Mouse (Mus musculus): ENCODE measurements at regions not wholly inside any gene's neighbourhood (a gene's known extent, or its start where the extent isn't known, plus 50 kb on each side); places are given as distances from the start of the nearest gene placed in this dataset.
A peak's percentile ranks its signal among the peaks of the same experiment; 100 is the strongest.

- peaks cover 65% of the 10 kb centered on the region for H3K27me3 ChIP-seq (ENCODE audit: insufficient read depth, low read length)
- peaks cover 15% of the 10 kb centered on the region for H3K4me1 ChIP-seq (replicated peaks; ENCODE audit: low read depth, low read length)
- no peaks in the 10 kb centered on the region for H3K36me3 ChIP-seq (ENCODE audit: insufficient read depth, low read length)
- TF ChIP-seq NANOG (IDR thresholded peaks at IDR 0.05; ENCODE audit: borderline replicate concordance, low read length), result no peak
- no peak for TF ChIP-seq CTCF (conservative IDR thresholded peaks at IDR 0.05; ENCODE audit: low read length)
- no peak for TF ChIP-seq POU5F1 (IDR thresholded peaks at IDR 0.05; ENCODE audit: borderline replicate concordance, low read length)
- H3K4me3 ChIP-seq (replicated peaks; ENCODE audit: low read length), result no peak overlapping the region
- no peaks in the 10 kb centered on the region for H3K9me3 ChIP-seq (ENCODE audit: low read length)
Measured at GRCm38 (mm10) chr11:24301201-24301600, 223.3 kb downstream of the Bcl11a start.

- H3K36me3 ChIP-seq (ENCODE audit: insufficient read depth, low read length), result no peaks in the 10 kb centered on the region
- H3K4me1 ChIP-seq (replicated peaks; ENCODE audit: low read depth, low read length), result peaks cover 32% of the 10 kb centered on the region
- peaks cover 65% of the 10 kb centered on the region for H3K27me3 ChIP-seq (ENCODE audit: insufficient read depth, low read length)
- peak overlapping the region; percentile 63 for H3K4me3 ChIP-seq (replicated peaks; ENCODE audit: low read length)
- no peaks in the 10 kb centered on the region for H3K9me3 ChIP-seq (ENCODE audit: low read length)
- no peak for TF ChIP-seq NANOG (IDR thresholded peaks at IDR 0.05; ENCODE audit: borderline replicate concordance, low read length)
- no peak for TF ChIP-seq CTCF (conservative IDR thresholded peaks at IDR 0.05; ENCODE audit: low read length)
- no peak for TF ChIP-seq POU5F1 (IDR thresholded peaks at IDR 0.05; ENCODE audit: borderline replicate concordance, low read length)
Measured at GRCm38 (mm10) chr11:24305145-24305553, 227.3 kb downstream of the Bcl11a start.

DNA sequence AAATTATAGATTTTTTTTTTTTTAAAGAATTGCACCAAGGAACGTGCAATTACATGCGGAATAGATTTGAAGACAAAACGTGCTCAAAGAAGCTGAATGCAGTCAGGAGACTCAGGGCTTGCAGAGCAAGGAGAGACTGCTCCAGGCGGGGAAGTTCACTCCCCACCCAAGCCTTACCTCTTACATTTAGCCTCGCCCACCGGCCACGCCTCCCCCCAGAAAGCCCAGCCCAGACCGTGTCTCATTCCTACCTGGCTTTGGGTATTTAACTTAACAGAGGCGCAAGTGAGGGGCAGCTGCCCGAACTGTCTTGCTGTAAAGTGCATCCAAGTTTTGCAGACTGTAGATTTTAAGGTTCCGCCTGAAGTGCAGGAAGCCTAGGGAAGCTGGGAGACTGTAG, 227.8 kb downstream of the Bcl11a start:
- no peaks in the 10 kb centered on the region for H3K36me3 ChIP-seq (ENCODE audit: insufficient read depth, low read length)
- peak overlapping the region; percentile 63 for H3K4me3 ChIP-seq (replicated peaks; ENCODE audit: low read length)
- TF ChIP-seq NANOG (IDR thresholded peaks at IDR 0.05; ENCODE audit: borderline replicate concordance, low read length) (no peak), POU5F1 (IDR thresholded peaks at IDR 0.05; ENCODE audit: borderline replicate concordance, low read length) (no peak), CTCF (conservative IDR thresholded peaks at IDR 0.05; ENCODE audit: low read length) (no peak)
- H3K4me1 ChIP-seq (replicated peaks; ENCODE audit: low read depth, low read length), result peaks cover 32% of the 10 kb centered on the region
- H3K9me3 ChIP-seq (ENCODE audit: low read length), result 0 out of 2 replicates have a peak, but pooled peaks cover 4% of the 10 kb centered on the region
- H3K27me3 ChIP-seq (ENCODE audit: insufficient read depth, low read length), result peaks cover 59% of the 10 kb centered on the region

- 0 out of 2 replicates have a peak, but pooled peaks cover 4% of the 10 kb centered on the region for H3K9me3 ChIP-seq (ENCODE audit: low read length)
- H3K27me3 ChIP-seq (ENCODE audit: insufficient read depth, low read length), result peaks cover 59% of the 10 kb centered on the region
- no peaks in the 10 kb centered on the region for H3K36me3 ChIP-seq (ENCODE audit: insufficient read depth, low read length)
- peaks cover 32% of the 10 kb centered on the region for H3K4me1 ChIP-seq (replicated peaks; ENCODE audit: low read depth, low read length)
- H3K4me3 ChIP-seq (replicated peaks; ENCODE audit: low read length), result peak overlapping the region; percentile 63; the same call in 1 of the 2 replicates
- TF ChIP-seq POU5F1 (IDR thresholded peaks at IDR 0.05; ENCODE audit: borderline replicate concordance, low read length), result no peak
- TF ChIP-seq CTCF (conservative IDR thresholded peaks at IDR 0.05; ENCODE audit: low read length), result no peak
- TF ChIP-seq NANOG (IDR thresholded peaks at IDR 0.05; ENCODE audit: borderline replicate concordance, low read length), result no peak
Measured at GRCm38 (mm10) chr11:24306101-24306500, 228.2 kb downstream of the Bcl11a start.

DNA sequence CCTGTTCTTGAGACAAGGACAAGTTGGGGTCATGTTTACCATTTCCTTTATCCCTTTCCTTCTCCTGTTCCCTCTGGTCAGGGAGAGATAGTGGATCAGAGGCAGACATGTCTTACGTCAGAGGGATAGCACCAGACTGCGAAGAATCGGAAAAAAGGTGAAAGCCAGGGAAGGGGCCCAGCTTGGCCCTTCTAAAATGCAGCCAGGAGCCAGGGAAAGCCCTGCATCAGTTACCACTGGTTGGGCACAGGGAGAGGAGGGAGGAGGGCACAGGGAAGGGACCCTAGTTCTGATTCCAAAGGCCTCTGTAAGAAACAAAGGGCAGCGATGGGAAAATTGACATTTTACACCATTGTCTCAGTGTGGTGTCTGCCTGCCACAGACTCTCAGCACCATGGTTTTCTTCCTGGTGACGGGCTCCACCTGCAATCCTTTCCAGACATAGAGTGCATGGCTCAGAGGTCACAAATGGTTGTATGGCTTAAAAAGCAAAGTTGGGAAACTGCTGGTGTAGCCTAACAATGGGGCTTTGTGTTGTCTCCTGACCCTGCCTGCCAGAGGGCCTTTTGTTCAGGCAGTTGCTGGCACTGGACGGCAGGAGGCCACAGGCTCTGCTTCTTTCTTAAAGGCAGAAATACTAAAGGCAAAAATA, 229.9 kb downstream of the Bcl11a start:
- TF ChIP-seq CTCF (conservative IDR thresholded peaks at IDR 0.05; ENCODE audit: low read length) (no peak), NANOG (IDR thresholded peaks at IDR 0.05; ENCODE audit: borderline replicate concordance, low read length) (no peak), POU5F1 (IDR thresholded peaks at IDR 0.05; ENCODE audit: borderline replicate concordance, low read length) (no peak)
- H3K27me3 ChIP-seq (ENCODE audit: insufficient read depth, low read length), result peaks cover 48% of the 10 kb centered on the region
- no peaks in the 10 kb centered on the region for H3K36me3 ChIP-seq (ENCODE audit: insufficient read depth, low read length)
- no peak overlapping the region for H3K4me3 ChIP-seq (replicated peaks; ENCODE audit: low read length)
- H3K4me1 ChIP-seq (replicated peaks; ENCODE audit: low read depth, low read length), result peaks cover 32% of the 10 kb centered on the region
- 0 out of 2 replicates have a peak, but pooled peaks cover 4% of the 10 kb centered on the region for H3K9me3 ChIP-seq (ENCODE audit: low read length)

GRCm38 (mm10) chr11:24308253-24308633, 230.4 kb downstream of the Bcl11a start:
- Histone ChIP-seq H3K27me3 (ENCODE audit: insufficient read depth, low read length) (peaks cover 46% of the 10 kb centered on the region), H3K4me1 (replicated peaks; ENCODE audit: low read depth, low read length) (peaks cover 32% of the 10 kb centered on the region), H3K4me3 (replicated peaks; ENCODE audit: low read length) (no peak overlapping the region), H3K9me3 (ENCODE audit: low read length) (0 out of 2 replicates have a peak, but pooled peaks cover 4% of the 10 kb centered on the region), H3K36me3 (ENCODE audit: insufficient read depth, low read length) (no peaks in the 10 kb centered on the region)
- TF ChIP-seq CTCF (conservative IDR thresholded peaks at IDR 0.05; ENCODE audit: low read length) (no peak), POU5F1 (IDR thresholded peaks at IDR 0.05; ENCODE audit: borderline replicate concordance, low read length) (no peak), NANOG (IDR thresholded peaks at IDR 0.05; ENCODE audit: borderline replicate concordance, low read length) (no peak)

DNA sequence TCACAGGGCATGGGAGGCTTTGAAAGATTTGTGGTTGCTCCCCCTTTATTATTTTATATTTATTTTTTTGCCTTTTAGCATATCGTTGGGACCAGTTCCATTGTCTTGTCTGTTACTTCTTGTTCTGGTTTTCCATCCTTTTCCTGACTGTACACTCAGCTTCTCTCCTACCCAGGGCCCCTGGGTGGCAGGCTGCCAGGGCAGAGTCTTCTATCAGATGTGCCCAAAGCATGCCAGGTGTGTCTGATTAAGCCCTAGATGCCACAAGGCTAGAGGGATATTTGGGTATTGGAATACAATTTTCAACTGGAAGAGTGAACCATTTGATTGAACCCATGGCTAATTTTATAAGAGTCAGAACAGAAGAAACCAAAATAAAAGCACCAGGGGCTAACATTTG, 236.2 kb downstream of the Bcl11a start:
- no peak for TF ChIP-seq POU5F1 (IDR thresholded peaks at IDR 0.05; ENCODE audit: borderline replicate concordance, low read length)
- no peak for TF ChIP-seq CTCF (conservative IDR thresholded peaks at IDR 0.05; ENCODE audit: low read length)
- no peak for TF ChIP-seq NANOG (IDR thresholded peaks at IDR 0.05; ENCODE audit: borderline replicate concordance, low read length)
- Histone ChIP-seq H3K9me3 (ENCODE audit: low read length) (0 out of 2 replicates have a peak, but pooled peaks cover 4% of the 10 kb centered on the region), H3K4me3 (replicated peaks; ENCODE audit: low read length) (no peak overlapping the region), H3K4me1 (replicated peaks; ENCODE audit: low read depth, low read length) (no peaks in the 10 kb centered on the region), H3K36me3 (ENCODE audit: insufficient read depth, low read length) (no peaks in the 10 kb centered on the region), H3K27me3 (ENCODE audit: insufficient read depth, low read length) (peaks cover 3% of the 10 kb centered on the region; the same call in 1 of the 2 replicates)

DNA sequence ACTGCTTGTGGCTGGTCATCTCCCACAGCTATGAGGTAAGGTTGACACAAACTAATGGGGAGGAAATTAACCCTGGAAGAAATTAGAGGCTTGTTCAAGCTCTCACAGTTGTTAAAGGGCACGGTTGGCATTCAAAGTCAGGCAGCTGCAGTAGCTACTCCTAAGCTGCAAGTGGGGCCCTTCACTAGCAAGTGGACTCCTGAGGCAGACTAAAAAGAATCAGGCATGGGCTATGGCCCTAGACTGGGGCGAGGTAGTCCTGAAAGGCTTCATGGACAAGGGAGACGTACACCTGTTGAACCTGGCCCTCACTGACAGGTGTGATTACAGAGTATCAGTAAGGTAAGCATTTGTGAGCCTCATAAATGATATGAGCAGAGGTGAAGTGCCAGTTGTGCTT, 237.7 kb downstream of the Bcl11a start:
- Histone ChIP-seq H3K27me3 (ENCODE audit: insufficient read depth, low read length) (peaks cover 3% of the 10 kb centered on the region; the same call in 1 of the 2 replicates), H3K4me1 (replicated peaks; ENCODE audit: low read depth, low read length) (no peaks in the 10 kb centered on the region), H3K36me3 (ENCODE audit: insufficient read depth, low read length) (no peaks in the 10 kb centered on the region), H3K4me3 (replicated peaks; ENCODE audit: low read length) (no peak overlapping the region), H3K9me3 (ENCODE audit: low read length) (0 out of 2 replicates have a peak, but pooled peaks cover under 1% of the 10 kb centered on the region)
- TF ChIP-seq CTCF (conservative IDR thresholded peaks at IDR 0.05; ENCODE audit: low read length) (no peak), POU5F1 (IDR thresholded peaks at IDR 0.05; ENCODE audit: borderline replicate concordance, low read length) (no peak), NANOG (IDR thresholded peaks at IDR 0.05; ENCODE audit: borderline replicate concordance, low read length) (no peak)

Data from E14TG2a.4 (cell line).